Mouse (Mus musculus): ENCODE results near the gene Ankdd1b.

The Ankdd1b gene

DNA sequence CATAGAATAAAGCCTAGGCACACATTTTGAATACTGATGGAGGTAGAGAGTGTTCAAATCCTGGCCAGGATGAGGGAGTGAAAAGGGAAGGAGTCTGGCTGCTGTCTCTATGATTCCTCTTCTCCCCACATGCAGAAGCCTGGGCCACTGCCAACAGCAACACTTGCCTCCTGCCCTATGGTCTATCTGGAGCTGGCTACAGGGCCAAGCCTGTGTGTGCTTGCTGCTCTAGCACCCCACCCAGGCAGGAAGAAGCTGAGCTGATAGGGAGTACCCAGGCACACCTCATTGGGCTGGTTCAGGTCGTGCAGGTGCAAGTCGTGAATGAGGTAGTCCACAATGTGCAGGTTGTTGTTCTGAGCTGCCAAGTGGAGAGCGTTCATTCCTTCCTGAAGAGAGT lies 16.7 kb downstream of the Ankdd1b start:
- no peak for DNase-seq (ENCODE audit: low read depth)

DNA sequence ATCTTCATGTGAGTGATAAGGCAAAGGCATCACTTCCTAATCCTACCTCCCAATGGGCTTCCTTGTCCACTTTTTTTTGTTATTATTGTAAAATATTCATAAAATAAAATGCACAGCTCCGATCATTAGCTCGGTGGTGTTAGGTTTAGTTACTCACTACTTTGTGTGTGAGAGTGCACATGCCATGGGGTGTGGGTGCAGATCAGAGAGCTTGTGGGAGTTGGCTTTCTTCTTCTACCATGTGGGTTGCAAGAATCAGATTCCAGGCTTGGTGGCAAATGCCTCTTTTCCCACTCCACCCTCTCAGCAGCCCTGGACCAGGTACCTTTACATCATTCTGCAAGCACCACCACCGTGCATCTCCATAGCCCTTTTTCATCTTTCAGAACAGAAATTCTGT lies 18.4 kb downstream of the Ankdd1b start:
- no peak for DNase-seq (ENCODE audit: low read depth)

DNA sequence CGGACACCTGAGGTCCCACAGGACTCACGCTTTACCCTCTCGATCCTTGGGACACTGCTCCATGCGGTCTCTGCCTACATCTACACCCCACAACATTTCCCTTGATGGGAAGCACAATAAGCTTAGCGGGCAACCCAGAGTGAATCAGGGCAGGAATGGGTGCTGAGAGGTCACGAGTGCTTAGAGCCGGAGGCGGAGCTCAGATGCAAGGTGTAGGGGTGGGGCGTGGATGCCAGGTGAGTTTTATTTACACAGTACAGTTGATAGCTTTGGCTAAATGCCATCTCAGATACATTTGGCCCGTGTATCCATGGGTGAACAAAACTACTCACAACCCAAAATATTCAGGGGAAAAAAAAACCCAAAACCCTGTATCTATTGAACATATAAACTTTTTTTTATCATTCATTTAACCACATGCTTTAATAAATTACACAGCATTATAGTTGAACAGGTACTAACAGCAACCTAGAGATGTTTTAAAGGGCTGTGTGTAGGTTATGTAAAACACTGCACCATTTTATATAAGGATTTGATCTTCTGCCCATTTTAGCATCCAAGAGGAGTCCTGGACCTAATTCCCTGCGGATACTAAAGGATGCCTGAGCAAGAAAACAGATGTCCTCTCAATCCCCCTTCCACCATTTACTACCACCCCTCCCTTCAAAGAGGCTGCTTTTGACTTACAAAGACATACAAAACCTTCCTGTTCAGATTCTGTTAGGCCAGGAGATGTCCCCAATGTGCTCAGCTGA lies 19.4 kb downstream of the Ankdd1b start:
- DNase-seq (ENCODE audit: low read depth): no peak

DNA sequence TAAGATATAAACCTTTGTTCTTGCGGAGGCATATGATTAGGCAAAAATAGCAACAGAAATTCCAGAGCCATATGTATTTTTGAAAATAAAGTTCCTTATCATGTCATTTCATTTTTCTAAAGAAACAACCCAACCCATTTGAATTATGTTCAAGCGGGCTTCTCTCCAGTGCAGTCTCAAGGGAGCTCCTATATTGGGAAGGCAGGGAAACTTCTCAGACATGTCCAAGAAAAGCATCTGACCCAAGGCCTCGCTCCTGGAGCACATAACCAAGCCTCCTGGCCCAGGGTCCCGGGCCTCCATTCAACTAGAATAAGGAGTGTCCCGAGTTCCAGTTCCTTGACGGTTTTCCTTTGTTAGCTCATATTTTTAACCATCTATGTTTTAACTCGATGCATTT lies 20.1 kb downstream of the Ankdd1b start:
- DNase-seq (ENCODE audit: low read depth): no peak

DNA sequence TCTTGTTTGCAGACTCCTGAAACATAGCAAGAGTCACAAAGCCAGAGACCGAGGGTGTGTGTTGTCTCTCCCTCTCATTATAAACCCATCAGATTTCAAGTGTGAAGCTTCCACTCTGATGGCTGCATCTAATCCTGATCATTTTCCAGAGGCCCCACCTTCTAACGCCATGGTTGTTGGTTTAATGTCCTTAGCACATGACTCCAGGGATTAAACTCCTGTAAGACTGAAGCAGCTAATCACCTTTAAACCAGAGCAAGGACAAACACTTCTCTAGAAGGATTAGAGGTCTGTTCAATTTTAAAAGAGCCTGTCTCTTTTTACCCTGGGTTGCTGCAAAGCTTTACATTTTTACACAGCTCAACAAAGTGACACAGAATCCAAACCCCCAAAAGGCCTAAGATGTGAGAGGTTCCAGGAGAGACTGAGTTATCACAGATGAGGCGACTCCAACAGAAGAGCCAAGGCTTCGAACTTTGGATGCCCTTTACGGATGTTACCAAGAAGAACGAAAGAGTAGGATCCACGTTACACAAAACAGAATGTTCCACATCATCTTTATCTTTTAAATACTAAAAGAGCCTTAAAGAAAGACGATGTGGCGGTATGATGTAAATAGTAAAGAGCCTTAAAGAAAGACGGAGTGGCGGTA lies 20.7 kb downstream of the Ankdd1b start:
- no peak for DNase-seq (ENCODE audit: low read depth)

DNA sequence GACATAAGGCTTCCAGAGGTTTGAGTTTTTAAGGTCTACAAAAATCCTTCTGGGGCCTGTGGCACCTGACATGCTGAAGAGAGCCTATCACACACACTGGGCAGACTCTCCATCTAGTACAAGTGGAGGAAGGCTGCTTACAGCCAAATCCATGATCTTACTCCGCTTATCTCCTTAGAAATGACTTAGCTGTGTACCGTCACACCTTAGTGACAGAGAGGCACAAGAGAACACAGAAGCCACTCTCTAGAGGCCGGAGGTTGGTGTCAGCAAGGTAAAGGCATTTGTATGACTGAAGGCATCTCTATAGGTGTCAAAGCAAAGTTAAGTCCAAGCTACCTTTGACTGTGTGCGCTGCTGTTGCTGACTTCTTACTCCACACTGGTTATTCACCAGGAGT lies 30.6 kb downstream of the Ankdd1b start:
- no peak for DNase-seq (ENCODE audit: low read depth)

DNA sequence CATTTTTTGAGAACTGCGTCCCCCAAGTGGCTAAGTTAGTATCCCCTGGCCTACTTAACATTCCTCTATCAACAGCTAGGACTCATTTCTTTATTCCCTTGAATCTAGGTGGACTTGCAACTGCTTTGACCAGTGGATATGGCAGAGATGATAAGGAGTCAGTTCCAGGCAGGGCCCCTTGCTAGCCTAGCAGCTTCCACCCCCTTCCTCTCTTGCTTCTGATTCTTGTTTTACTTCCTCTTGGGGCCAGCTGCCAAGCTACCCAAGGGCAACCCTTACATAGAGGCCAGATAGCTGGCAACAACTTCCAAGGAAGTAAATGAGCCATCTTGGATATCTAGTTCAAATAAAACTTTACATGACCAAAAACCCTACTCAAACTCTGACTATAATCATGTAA lies 34.1 kb downstream of the Ankdd1b start:
- no peak for DNase-seq (ENCODE audit: low read depth)

DNA sequence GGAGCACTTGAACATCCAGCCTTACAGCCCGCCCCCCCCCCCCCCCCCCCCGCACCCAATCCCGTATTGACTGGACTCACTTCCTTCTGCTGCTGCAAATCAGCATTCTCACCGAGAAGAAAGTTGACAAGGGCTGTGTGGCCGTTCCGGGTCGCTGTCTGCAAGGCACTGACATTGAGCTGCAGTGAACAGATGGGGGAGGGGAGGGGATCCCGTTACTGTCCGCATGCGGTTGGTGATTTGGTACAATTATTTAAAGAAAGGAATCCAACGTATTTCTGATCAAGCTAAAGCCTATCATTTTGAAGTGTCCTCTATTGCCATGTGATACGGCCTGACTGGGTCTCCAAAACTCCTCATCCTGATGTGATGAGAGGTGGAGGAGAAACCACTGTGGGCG lies 35.2 kb downstream of the Ankdd1b start:
- no peak for DNase-seq (ENCODE audit: low read depth)

DNA sequence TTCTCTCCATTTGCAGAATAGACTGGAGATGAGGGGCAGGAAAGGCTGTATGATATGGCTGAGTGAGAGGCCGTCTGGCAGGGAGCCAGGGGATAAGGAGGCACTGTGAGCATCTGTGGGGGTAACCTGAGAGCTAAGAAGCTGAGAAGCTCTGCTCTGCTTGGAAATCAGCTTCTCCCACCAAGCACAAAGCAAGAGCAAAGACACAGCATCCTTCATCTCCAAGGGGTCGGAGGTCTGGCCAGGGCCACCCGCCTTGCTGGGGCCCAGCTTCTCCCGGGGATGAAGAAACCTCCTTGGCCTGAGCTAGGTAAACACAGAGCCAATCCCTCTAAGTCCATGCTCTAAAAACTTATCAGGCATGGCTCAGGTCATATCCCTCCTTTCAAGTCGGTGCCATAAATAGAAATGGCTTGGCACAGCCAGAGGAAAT lies 36.1 kb downstream of the Ankdd1b start:
- no peak for DNase-seq (ENCODE audit: low read depth)

DNA sequence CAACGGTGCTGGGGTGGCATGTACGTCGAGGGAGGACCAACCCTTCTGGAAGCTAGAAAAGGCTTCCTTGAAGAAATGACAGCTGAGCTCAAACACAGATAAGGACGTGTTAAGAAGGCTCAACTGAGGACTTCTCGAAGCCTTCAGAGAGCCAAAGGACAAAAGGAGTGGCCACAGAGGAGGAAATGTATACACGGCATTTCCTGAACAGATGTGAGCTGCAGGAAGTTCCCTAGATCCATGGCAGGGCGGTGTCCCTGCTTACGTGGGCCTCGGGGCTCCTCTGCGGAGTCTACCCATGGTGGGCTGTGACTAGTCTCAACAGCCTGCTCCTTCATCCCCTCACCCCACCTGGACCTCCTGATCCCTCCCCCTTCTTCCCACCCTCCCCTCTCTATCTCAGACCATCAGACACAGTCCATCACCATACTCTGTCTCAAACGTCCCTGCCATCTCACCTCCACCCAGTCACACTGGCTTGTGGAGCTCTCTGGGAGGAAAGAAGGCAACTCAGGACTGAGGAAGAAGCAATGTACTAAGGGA lies 37.3 kb downstream of the Ankdd1b start:
- no peak for DNase-seq (ENCODE audit: low read depth)

DNA sequence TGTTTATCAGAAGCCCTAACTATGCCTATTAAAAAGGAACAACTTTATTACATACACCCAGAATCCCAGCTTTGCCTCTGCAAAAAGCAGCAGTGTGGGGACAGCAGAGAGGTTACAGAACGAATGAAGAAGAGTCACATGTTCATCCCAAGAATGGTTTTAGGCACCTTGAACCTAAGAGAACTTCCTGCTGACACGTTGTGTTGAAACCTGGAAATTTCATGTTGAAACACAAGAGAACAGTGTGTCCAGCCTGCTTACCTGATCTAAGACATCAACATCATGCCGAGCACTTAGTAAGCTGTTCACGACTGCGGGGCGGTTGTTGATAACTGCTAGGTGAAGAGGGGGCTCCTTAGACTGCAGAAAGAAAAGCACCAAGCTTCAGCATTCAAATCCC lies 38.0 kb downstream of the Ankdd1b start:
- no peak for DNase-seq (ENCODE audit: low read depth)

DNA sequence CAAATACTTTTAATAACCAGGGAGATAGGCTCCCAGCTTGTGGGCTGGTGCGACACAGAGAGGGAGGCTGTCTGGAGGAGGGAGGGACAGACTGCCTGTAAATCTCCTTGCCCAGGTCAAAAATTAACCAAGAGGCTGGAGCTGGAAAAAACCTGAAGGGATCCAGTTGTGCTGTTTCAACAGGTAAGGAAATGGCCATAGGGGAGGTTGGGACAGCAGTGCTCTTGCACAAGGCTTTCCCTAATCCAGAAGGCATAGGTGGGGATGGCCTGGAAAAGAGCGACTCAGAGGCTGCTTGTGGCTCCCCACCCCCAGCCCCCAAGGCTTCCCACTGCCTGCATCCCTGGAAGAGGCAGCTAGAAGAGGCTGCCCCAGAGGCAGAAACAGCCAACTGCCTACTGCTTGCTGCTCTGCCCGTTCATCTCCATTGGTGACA lies 38.6 kb downstream of the Ankdd1b start:
- no peak for DNase-seq (ENCODE audit: low read depth)

DNA sequence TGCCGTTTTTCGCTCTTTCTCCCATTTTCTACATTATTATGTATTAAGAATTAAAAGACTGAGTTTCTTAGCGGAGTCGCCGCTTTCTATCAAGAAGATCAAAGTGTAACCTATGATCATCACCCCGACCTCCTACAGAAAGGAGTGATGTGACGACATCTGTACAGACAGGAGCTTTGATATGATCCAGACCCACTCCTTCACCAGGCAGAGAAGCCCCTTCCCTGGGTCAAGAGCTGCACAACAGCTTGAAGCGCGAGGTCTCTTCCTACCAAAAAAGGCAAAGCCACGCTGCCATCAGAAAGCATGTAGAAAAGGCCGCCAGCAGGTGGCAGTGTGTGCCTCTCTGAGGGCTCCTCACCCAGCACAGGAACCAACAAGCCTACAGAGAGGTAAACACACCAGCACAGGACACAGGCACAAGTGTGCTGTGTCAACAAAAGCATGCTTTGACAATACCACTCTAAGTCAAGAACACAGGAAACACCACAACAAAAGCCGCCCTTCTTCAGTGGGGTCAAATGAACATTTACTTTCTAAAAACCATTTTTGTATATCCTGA lies 39.3 kb downstream of the Ankdd1b start:
- DNase-seq (ENCODE audit: low read depth): peak; percentile 41

DNA sequence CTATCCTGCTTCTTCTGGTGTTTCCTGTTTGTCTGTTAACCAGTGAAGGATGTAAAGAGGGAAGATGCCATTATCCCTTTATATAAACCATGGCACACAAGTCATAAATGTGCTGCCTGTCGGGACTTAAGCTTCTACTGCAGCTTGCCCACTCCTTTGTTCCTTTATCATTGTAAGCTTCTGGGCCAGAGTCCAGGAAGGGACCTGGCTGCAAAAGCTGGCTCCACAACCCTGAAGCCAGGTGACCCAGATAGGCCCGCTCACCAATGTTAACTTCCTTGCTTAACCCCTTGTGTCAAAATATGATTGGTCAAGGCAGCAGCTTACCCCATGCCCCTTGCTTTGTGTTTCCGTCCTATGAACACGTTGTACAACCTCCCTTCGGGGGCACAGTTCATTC lies 42.5 kb downstream of the Ankdd1b start:
- no peak for DNase-seq (ENCODE audit: low read depth)

DNA sequence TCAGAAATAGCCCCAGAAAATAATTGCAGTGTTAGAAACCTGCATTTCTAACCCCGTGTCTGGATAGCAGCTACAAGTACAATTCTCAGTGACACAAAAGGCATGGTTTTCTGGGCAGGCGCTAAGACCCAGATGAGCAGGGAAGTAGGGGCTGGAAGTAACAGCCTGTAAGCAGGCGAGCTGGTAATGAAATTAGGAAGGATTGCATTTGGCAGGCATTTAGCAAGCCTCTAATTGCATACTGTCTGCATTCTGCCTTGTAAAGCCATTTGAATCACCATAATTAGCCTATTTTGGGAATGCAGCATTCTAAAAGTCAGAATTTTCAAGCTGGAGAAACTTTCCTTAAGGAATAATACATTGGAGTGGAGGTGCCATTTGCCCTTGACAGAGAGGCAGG lies 45.0 kb downstream of the Ankdd1b start:
- DNase-seq (ENCODE audit: low read depth): no peak

DNA sequence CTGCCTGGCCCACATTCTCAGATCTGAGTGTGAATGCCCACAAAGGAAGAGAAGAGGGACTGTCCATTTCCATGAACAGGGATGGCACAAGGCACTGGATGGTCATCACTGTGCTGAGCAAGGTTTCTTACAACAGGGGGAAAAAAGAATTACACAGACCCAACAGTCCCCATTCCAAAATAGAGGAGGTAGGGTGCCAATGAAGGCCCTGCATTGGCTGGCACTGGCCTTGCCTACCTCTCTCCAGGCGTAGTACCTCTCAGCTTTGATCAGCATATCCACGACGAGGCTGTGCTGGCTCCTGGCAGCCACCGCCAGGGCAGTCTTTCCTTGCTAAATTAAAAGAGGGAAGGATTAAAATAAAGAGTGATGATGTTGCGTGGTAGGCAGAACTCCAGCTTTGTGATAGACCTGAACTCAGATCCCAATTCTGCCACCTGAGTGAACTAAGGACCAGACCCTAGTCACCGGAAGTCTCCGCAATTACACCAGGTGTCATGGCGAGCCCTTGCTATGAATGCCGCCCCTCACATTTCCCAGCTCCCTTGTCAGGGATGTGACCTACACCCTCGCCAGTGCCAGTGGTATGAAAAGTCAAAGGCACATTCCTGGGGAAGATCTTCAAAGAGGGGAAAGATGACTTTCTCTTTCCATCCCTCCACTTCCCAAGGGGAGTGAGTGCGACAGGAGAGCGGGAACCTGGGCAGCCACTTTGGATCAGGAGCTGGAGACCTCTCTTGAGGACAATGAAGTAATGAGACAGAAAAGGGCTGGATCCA lies 46.3 kb downstream of the Ankdd1b start:
- DNase-seq (ENCODE audit: low read depth): no peak

DNA sequence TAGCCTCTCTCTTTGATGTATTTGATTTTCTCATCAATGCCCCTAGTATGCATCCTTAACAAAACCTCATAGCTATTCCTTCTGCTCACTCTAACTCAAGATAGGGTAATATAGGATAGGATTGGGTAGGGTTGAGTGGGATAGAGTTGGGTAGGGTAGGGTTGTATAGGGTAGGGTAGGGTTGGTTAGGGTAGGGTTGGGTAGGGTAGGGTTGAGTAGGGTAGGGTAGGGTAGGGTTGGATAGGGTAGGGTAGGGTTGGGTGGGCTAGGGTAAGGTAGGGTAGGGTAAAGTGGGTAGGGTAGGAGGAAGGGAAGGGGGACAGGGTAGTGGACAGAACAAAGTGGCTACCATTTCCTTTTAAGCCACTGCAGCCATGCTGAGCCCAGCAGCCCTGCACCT lies 49.8 kb downstream of the Ankdd1b start:
- DNase-seq (ENCODE audit: low read depth): no peak

DNA sequence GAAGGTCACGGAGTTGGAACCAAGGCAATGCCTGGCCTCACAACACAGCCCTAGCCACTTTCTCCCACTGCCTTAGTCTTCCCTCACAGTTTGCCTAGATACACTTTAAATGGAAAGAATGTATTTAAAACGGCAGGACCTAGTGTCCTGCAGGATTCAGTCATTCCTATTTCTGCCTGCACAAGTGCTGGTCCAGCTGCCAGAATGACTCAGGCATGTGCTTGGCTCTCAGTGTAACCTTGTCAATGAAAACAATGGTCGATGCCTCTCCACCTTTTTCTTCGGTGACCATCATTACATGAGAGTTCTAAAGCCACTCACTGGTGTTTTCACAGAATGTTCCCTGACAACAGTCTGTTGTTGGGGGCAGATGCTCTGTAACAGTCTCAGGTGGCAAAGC lies 52.5 kb downstream of the Ankdd1b start:
- DNase-seq (ENCODE audit: low read depth): no peak

DNA sequence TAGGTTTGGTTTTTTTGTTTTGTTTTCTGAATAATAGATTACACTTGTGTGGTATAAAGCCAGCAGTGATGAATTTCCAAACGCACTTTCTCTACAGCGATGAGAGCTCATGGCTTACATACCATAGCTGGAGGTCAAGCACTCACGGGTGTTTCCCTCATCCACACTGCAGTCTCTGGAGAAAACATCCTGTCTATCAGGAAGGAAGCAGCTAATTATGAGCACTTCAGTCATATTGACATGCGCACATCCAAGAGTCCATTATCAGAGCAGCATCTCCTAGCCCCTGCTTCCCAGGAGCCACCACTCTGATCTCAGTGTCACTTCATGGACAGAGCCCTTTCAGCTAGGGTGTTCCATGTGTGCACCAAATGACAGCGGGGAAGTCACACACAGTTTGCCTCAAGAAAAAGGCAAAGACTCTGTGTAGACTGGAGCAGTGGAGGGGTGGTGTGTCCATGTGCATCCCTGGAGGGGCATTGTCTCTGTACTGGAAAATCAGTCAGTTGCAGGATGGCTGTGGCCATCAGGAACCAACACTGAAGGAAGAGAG lies 53.7 kb downstream of the Ankdd1b start:
- no peak for DNase-seq (ENCODE audit: low read depth)

DNA sequence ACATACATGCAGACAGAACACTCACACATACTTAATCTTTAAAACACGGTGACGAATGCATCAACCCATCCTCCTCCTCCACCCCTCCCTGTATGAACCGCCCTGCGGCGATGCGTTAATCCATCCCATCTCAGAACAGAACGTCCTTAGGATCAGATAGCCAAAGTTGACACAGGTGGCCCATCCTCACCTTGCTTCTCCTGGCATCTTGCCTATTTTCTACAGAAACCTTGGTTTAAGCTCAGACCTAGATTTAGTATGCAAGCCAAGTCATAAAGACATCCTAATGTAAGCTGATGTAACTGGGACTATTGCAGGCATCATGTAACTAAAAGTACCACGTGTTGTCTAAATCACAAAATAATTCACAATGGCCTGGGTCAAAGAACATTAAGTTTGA lies 54.6 kb downstream of the Ankdd1b start:
- DNase-seq (ENCODE audit: low read depth): no peak

DNA sequence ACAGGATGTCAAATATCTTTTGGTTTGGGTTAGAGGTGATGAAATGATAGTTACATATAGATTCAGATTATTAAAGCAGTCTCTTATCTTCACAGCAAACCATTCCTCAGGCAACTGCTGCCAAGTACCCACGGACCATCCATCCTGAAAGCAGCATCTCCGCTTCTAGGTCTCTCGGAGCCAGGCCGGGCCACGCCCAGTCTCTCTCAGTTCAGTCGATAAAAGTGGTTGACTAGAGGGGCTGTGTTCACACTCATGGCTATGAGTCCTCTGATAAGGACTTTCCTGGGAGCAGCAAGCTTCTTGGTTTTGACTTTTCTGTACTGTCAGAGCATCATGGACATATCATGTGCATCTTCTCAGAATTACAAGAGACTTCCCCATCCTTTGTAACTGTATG lies 56.6 kb downstream of the Ankdd1b start:
- no peak for DNase-seq (ENCODE audit: low read depth)

DNA sequence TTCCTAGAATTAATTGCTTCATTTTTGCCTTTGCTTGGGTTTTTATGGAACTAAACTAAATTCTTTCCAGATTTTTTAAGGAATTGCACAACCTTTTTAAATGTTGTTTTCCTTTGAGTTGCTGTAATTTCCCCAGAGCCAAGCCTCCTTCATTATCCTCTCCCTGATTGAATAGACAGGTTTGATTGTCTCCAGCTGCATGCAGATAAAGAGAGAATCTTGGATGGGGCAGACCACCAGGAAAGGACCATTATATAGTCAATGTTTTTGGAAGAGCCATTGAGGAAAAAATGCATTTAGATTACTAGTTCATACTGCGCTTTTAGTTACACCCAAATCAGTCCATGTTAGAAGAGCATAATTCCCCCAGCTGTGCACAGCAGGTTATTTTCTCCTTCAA lies 62.2 kb downstream of the Ankdd1b start:
- no peak for DNase-seq (ENCODE audit: low read depth)

Measured in fibroblast of lung, adult 2 months (primary cell).